Mouse (Mus musculus): ENCODE results near the gene Ndufb3. TPM values are rescaled to one million over a fixed set of nuclear protein-coding genes. Genes with fewer than 3 reads are reported as not detected.
"Not testable (repeated sequence)": the region's sequence is repeated elsewhere in the genome, so short reads cannot be mapped to it uniquely, and the experiment has no call there.

The Ndufb3 gene
- polyA plus RNA-seq, 1 experiment from 2014 or later: 198 TPM

- no peak overlapping the region for H3K27ac ChIP-seq (ENCODE audit: low read length)
- no peak overlapping the region for H3K4me2 ChIP-seq (ENCODE audit: low read depth, low read length)
- H3K4me3 ChIP-seq (ENCODE audit: low read length): no peak overlapping the region
- H3K4me1 ChIP-seq (ENCODE audit: control insufficient read depth, insufficient read depth, low read length): peaks cover 7% of the 10 kb centered on the region; the same call in 1 of the 2 replicates
- ATAC-seq: no peak
- 65% methylated on average over 1 of the region's 1 CpGs for WGBS
- no peaks in the 10 kb centered on the region for H3K36me3 ChIP-seq (ENCODE audit: control insufficient read depth, insufficient read depth, low read length)
- H3K9ac ChIP-seq (ENCODE audit: low read depth, low read length): no peak overlapping the region
- no peaks in the 10 kb centered on the region for H3K27me3 ChIP-seq (replicated peaks; ENCODE audit: control insufficient read depth, insufficient read depth, low read length)
- no peaks in the 10 kb centered on the region for H3K9me3 ChIP-seq (ENCODE audit: control insufficient read depth, low read length)
Observed at GRCm38 (mm10) chr1:58582611-58583010, 3.6 kb upstream of the Ndufb3 start.

- Histone ChIP-seq H3K27me3 (replicated peaks; ENCODE audit: control insufficient read depth, insufficient read depth, low read length) (no peaks in the 10 kb centered on the region), H3K4me2 (ENCODE audit: low read depth, low read length) (no peak overlapping the region), H3K4me1 (ENCODE audit: control insufficient read depth, insufficient read depth, low read length) (peaks cover 7% of the 10 kb centered on the region; the same call in 1 of the 2 replicates), H3K4me3 (ENCODE audit: low read length) (no peak overlapping the region), H3K9ac (ENCODE audit: low read depth, low read length) (no peak overlapping the region), H3K9me3 (ENCODE audit: control insufficient read depth, low read length) (no peaks in the 10 kb centered on the region), H3K27ac (ENCODE audit: low read length) (no peak overlapping the region), H3K36me3 (ENCODE audit: control insufficient read depth, insufficient read depth, low read length) (no peaks in the 10 kb centered on the region)
- no peak for ATAC-seq
- 60% methylated on average over 1 of the region's 1 CpGs for WGBS
Observed at GRCm38 (mm10) chr1:58584271-58584670, 1.9 kb upstream of the Ndufb3 start.

GRCm38 (mm10) chr1:58585373-58586170, 612 bp upstream of the Ndufb3 start:
- Histone ChIP-seq H3K27me3 (replicated peaks; ENCODE audit: control insufficient read depth, insufficient read depth, low read length) (no peaks in the 10 kb centered on the region), H3K4me1 (ENCODE audit: control insufficient read depth, insufficient read depth, low read length) (peaks cover 7% of the 10 kb centered on the region; the same call in 1 of the 2 replicates), H3K9me3 (ENCODE audit: control insufficient read depth, low read length) (no peaks in the 10 kb centered on the region), H3K9ac (ENCODE audit: low read depth, low read length) (peak overlapping the region; percentile 95), H3K27ac (ENCODE audit: low read length) (peak overlapping the region; percentile 68), H3K4me2 (ENCODE audit: low read depth, low read length) (peak overlapping the region; percentile 88), H3K36me3 (ENCODE audit: control insufficient read depth, insufficient read depth, low read length) (no peaks in the 10 kb centered on the region), H3K4me3 (ENCODE audit: low read length) (peak overlapping the region; percentile 83)
- ATAC-seq: peak; percentile 77
- WGBS: 4% methylated on average over 35 of the region's 36 CpGs

- Histone ChIP-seq H3K9me3 (ENCODE audit: control insufficient read depth, low read length) (no peaks in the 10 kb centered on the region), H3K4me1 (ENCODE audit: control insufficient read depth, insufficient read depth, low read length) (peaks cover 7% of the 10 kb centered on the region; the same call in 1 of the 2 replicates), H3K27ac (ENCODE audit: low read length) (no peak overlapping the region), H3K9ac (ENCODE audit: low read depth, low read length) (no peak overlapping the region), H3K4me2 (ENCODE audit: low read depth, low read length) (no peak overlapping the region), H3K27me3 (replicated peaks; ENCODE audit: control insufficient read depth, insufficient read depth, low read length) (no peaks in the 10 kb centered on the region), H3K36me3 (ENCODE audit: control insufficient read depth, insufficient read depth, low read length) (no peaks in the 10 kb centered on the region), H3K4me3 (ENCODE audit: low read length) (no peak overlapping the region)
- WGBS: 87% methylated on average over 1 of the region's 1 CpGs
- no peak for ATAC-seq
Observed at GRCm38 (mm10) chr1:58587491-58587890, 1.3 kb downstream of the Ndufb3 start.

GRCm38 (mm10) chr1:58602681-58603080, 16.5 kb downstream of the Ndufb3 start:
- WGBS: 75% methylated on average over 4 of the region's 4 CpGs
- Histone ChIP-seq H3K27me3 (replicated peaks; ENCODE audit: control insufficient read depth, insufficient read depth, low read length) (no peaks in the 10 kb centered on the region), H3K4me3 (ENCODE audit: low read length) (no peak overlapping the region), H3K27ac (ENCODE audit: low read length) (no peak overlapping the region), H3K36me3 (ENCODE audit: control insufficient read depth, insufficient read depth, low read length) (no peaks in the 10 kb centered on the region), H3K4me1 (ENCODE audit: control insufficient read depth, insufficient read depth, low read length) (no peaks in the 10 kb centered on the region), H3K4me2 (ENCODE audit: low read depth, low read length) (no peak overlapping the region), H3K9me3 (ENCODE audit: control insufficient read depth, low read length) (0 out of 2 replicates have a peak, but pooled peaks cover 3% of the 10 kb centered on the region), H3K9ac (ENCODE audit: low read depth, low read length) (no peak overlapping the region)
- no peak for ATAC-seq

- Histone ChIP-seq H3K9me3 (ENCODE audit: control insufficient read depth, low read length) (0 out of 2 replicates have a peak, but pooled peaks cover 3% of the 10 kb centered on the region), H3K36me3 (ENCODE audit: control insufficient read depth, insufficient read depth, low read length) (no peaks in the 10 kb centered on the region), H3K4me3 (ENCODE audit: low read length) (no peak overlapping the region), H3K4me2 (ENCODE audit: low read depth, low read length) (no peak overlapping the region), H3K27ac (ENCODE audit: low read length) (no peak overlapping the region), H3K4me1 (ENCODE audit: control insufficient read depth, insufficient read depth, low read length) (no peaks in the 10 kb centered on the region), H3K9ac (ENCODE audit: low read depth, low read length) (no peak overlapping the region), H3K27me3 (replicated peaks; ENCODE audit: control insufficient read depth, insufficient read depth, low read length) (no peaks in the 10 kb centered on the region)
- no peak for ATAC-seq
- WGBS: 44% methylated on average over 4 of the region's 4 CpGs
Observed at GRCm38 (mm10) chr1:58603738-58604137, 17.6 kb downstream of the Ndufb3 start.

GRCm38 (mm10) chr1:58609591-58609990, 23.4 kb downstream of the Ndufb3 start:
- not testable (repeated sequence) for ATAC-seq; H3K4me1 ChIP-seq (ENCODE audit: control insufficient read depth, insufficient read depth, low read length); H3K27ac ChIP-seq (ENCODE audit: low read length); H3K9me3 ChIP-seq (ENCODE audit: control insufficient read depth, low read length); H3K36me3 ChIP-seq (ENCODE audit: control insufficient read depth, insufficient read depth, low read length); H3K9ac ChIP-seq (ENCODE audit: low read depth, low read length); H3K4me2 ChIP-seq (ENCODE audit: low read depth, low read length); H3K4me3 ChIP-seq (ENCODE audit: low read length); H3K27me3 ChIP-seq (replicated peaks; ENCODE audit: control insufficient read depth, insufficient read depth, low read length)
- WGBS: 82% methylated on average over 5 of the region's 5 CpGs

- Histone ChIP-seq H3K27me3 (replicated peaks; ENCODE audit: control insufficient read depth, insufficient read depth, low read length) (no peaks in the 10 kb centered on the region), H3K4me3 (ENCODE audit: low read length) (no peak overlapping the region), H3K9me3 (ENCODE audit: control insufficient read depth, low read length) (0 out of 2 replicates have a peak, but pooled peaks cover 3% of the 10 kb centered on the region), H3K4me1 (ENCODE audit: control insufficient read depth, insufficient read depth, low read length) (no peaks in the 10 kb centered on the region; the same call in 1 of the 2 replicates), H3K9ac (ENCODE audit: low read depth, low read length) (no peak overlapping the region), H3K36me3 (ENCODE audit: control insufficient read depth, insufficient read depth, low read length) (no peaks in the 10 kb centered on the region), H3K27ac (ENCODE audit: low read length) (no peak overlapping the region), H3K4me2 (ENCODE audit: low read depth, low read length) (no peak overlapping the region)
- WGBS: 78% methylated on average over 1 of the region's 1 CpGs
- ATAC-seq: no peak
Observed at GRCm38 (mm10) chr1:58610166-58610565, 24.0 kb downstream of the Ndufb3 start.

GRCm38 (mm10) chr1:58610611-58611010, 24.4 kb downstream of the Ndufb3 start:
- no peaks in the 10 kb centered on the region for H3K36me3 ChIP-seq (ENCODE audit: control insufficient read depth, insufficient read depth, low read length)
- no peaks in the 10 kb centered on the region; the same call in 1 of the 2 replicates for H3K4me1 ChIP-seq (ENCODE audit: control insufficient read depth, insufficient read depth, low read length)
- H3K27ac ChIP-seq (ENCODE audit: low read length): no peak overlapping the region
- 20% methylated on average over 1 of the region's 1 CpGs for whole genome bisulfite sequencing
- H3K4me2 ChIP-seq (ENCODE audit: low read depth, low read length): no peak overlapping the region
- H3K9ac ChIP-seq (ENCODE audit: low read depth, low read length): no peak overlapping the region
- H3K9me3 ChIP-seq (ENCODE audit: control insufficient read depth, low read length): 0 out of 2 replicates have a peak, but pooled peaks cover 3% of the 10 kb centered on the region
- no peak for ATAC-seq
- no peak overlapping the region for H3K4me3 ChIP-seq (ENCODE audit: low read length)
- H3K27me3 ChIP-seq (replicated peaks; ENCODE audit: control insufficient read depth, insufficient read depth, low read length): no peaks in the 10 kb centered on the region
